Mouse (Mus musculus) liver, embryonic 15.5 days (tissue): ENCODE results near the gene Agap1. TPM values are rescaled to one million over a fixed set of nuclear protein-coding genes. Genes with fewer than 3 reads are reported as not detected.
A peak's percentile ranks its signal among the peaks of the same experiment; 100 is the strongest.

Experiments used
- ATAC-seq: fragments of 200-750 bp; cut with Nextera tagmentation; 2 replicates; pipeline ENCODE4 v1.8.0; 2017; ENCODE audit warnings: moderate number of reproducible peaks, mild to moderate bottlenecking, moderate library complexity; ENCODE audit not compliant: insufficient read depth
- H3K27ac ChIP-seq: fragments of 300-500 bp; sonication (generic); replicated peaks from 2 replicates; pipeline ENCODE4 v1.5.1; 2015; ENCODE audit warnings: mild to moderate bottlenecking, inconsistent platforms
- H3K27me3 ChIP-seq: fragments of 300-500 bp; sonication (generic); 2 replicates; pipeline ENCODE4 v1.6.1; 2015; ENCODE audit warnings: mild to moderate bottlenecking, inconsistent platforms
- H3K36me3 ChIP-seq: fragments of 300-500 bp; sonication (generic); replicated peaks from 2 replicates; pipeline ENCODE4 v1.6.1; 2015; ENCODE audit warnings: moderate library complexity, mild to moderate bottlenecking, inconsistent platforms
- H3K4me1 ChIP-seq: fragments of 300-500 bp; sonication (generic); replicated peaks from 2 replicates; pipeline ENCODE4 v1.6.1; 2015; ENCODE audit warnings: inconsistent platforms
- H3K4me2 ChIP-seq: fragments of 300-500 bp; sonication (generic); 2 replicates; pipeline ENCODE4 v1.6.1; 2015; ENCODE audit warnings: moderate library complexity, mild to moderate bottlenecking, inconsistent platforms
- H3K4me3 ChIP-seq: fragments of 300-500 bp; sonication (generic); replicated peaks from 2 replicates; pipeline ENCODE4 v1.5.1; 2015; ENCODE audit warnings: mild to moderate bottlenecking, inconsistent platforms
- H3K9ac ChIP-seq: fragments of 300-500 bp; sonication (generic); 2 replicates; pipeline ENCODE4 v1.6.1; 2015; ENCODE audit warnings: moderate library complexity, mild to moderate bottlenecking, inconsistent platforms
- H3K9me3 ChIP-seq: fragments of 300-500 bp; sonication (generic); replicated peaks from 2 replicates; pipeline ENCODE4 v1.6.1; 2016; ENCODE audit warnings: inconsistent platforms
- WGBS: fragments of 180-500 bp; shearing (Covaris S2); methylation state at CpG from one replicate; pipeline ENCODE4 v1.1.7; 2015; ENCODE audit warnings: mixed read lengths; ENCODE audit not compliant: insufficient replicate concordance; 5-methylcytosine and 5-hydroxymethylcytosine counted together
- polyA plus RNA-seq: library from polyadenylated mRNA; unstranded; fragments of >200 nt; fragmentation: Nextera tagmentation; extraction: Ambion mirVana; gene quantifications from 2 replicates; pipeline ENCODE4 v1.2.1, GENCODE M21; 2015

Agap1 gene
- polyA plus RNA-seq: 1.3 and 1.9 TPM in 2 replicates

DNA sequence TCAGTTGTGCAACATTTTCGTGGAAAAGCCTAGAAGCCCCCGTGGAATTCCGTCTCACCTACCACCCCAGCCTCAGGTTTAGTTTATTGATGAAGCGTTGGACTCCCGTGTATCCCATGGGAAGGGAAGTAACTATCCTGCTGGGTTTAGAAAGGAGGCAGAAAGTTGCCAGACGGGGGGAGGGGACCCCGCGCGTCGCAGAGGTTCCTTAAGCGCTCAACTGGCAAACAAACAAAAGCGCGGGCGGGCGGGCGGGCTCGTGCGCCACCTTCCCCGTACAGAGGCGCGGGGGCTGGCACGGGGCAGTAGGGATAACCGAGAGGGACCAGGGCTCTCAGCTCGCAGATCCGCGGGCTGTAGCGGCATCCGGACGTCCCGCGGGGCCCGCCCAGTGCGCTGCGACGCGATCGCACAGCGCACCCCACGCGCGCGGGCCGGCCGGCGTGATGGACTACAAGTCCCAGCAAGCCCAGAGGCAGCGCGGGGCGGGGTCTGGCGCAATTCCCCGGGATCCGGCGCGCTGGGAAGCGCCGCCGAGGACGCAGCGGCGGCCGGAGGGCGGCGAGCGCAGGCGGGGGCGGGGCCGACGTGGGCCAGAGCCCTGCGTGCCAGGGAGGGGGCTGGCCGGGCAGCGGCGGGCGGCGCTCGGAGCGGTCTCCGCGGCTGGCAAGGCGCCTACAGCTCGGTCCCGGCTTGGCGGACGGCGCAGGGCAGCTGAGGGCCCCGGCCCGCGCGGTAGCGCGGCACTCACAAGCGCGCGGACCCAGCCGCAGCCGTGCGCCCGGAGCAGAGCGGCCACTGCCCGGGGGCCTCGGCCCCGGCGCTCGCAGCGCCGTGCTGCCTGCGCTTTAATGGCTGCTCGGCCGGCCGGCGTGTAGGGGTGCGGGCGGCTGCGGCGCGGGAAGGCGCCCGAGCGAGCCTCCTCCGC, at the start of gene Agap1:
Gene Agap1 (plus strand): TSS at position 611 of the 928 bp plus-strand sequence.
- H3K9ac ChIP-seq: peak within 1 kb of the TSS; percentile 51
- no peaks in the 10 kb centered on the region for H3K9me3 ChIP-seq
- peak within 1 kb of the TSS; percentile 78 for H3K4me2 ChIP-seq
- peak; percentile 86 for ATAC-seq
- H3K4me3 ChIP-seq: peak within 1 kb of the TSS; percentile 64
- H3K4me1 ChIP-seq: peaks cover 19% of the 10 kb centered on the region
- no peak within 1 kb of the TSS for H3K27ac ChIP-seq
- peaks cover 52% of the 10 kb centered on the region for H3K27me3 ChIP-seq
- under 1% methylated on average over 113 of the region's 118 CpGs for WGBS
- no peaks in the 10 kb centered on the region for H3K36me3 ChIP-seq

DNA sequence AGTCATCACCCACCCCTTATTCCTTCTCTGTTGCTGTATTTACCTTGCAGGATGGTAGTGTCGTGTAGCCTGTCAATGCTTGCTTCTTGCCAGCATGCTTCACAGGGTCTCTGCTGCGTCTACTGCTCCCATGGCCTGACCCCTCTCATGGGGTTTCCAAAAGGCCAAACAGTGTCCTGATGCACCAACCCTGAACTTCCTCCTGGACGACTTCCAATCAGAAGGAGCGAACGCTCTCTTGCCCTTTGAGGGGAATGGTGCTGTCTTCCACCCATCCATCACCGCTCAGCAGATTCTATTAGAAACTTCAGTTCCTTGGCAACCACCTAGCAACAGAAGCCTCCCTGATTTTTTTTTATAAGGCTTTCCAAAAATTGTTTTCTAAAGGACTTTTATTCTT, 48.6 kb upstream of the Agap1 start:
- Histone ChIP-seq H3K27me3 (no peaks in the 10 kb centered on the region), H3K27ac (no peak overlapping the region), H3K4me3 (no peak overlapping the region), H3K4me1 (no peaks in the 10 kb centered on the region; the same call in 1 of the 2 replicates), H3K4me2 (no peak overlapping the region), H3K36me3 (no peaks in the 10 kb centered on the region), H3K9ac (no peak overlapping the region), H3K9me3 (no peaks in the 10 kb centered on the region)
- WGBS: 63% methylated on average over 6 of the region's 6 CpGs
- no peak for ATAC-seq

DNA sequence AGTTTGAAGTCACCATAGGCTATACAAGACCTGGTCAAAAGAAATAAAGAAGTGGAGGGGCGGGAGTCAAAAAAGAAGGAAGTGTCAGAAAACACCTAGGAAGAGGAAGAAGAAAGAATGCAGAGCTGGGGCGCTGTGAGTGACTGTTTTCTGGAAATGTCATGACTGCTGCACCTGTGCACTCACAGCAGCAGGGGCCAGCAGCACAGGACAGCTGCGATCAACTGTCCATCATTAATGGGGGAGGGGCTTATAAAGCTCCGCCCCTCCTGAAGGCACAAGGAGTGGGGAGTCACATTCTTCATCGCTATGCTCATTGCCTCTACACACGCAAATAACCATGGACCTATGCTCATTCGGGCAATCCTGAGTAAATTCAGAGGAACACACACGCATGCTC, 46.6 kb upstream of the Agap1 start:
- Histone ChIP-seq H3K9ac (no peak overlapping the region), H3K4me1 (no peaks in the 10 kb centered on the region; the same call in 1 of the 2 replicates), H3K9me3 (no peaks in the 10 kb centered on the region), H3K4me3 (no peak overlapping the region), H3K4me2 (no peak overlapping the region), H3K27me3 (no peaks in the 10 kb centered on the region), H3K36me3 (no peaks in the 10 kb centered on the region), H3K27ac (no peak overlapping the region)
- 63% methylated on average over 8 of the region's 8 CpGs for WGBS
- ATAC-seq: no peak

DNA sequence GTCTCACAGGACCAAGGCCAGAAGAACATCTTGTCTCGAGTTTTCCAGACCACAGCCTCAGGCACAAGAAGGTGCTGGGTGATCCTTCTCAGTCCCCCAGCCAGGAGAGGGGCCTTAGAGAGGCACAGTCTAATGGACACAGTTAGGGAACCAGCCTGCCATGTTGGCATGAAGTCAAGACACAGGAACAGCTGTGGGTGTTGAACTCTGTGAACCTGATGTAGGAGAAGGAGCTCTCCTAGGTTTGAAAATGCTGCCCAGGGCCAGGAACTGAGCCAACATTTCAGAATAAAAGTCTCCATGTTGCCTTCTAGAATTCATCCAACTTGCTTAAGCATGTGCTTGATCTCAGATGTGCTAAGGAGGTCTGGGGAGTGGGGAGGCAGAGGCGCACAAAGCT, 41.5 kb upstream of the Agap1 start:
- Histone ChIP-seq H3K9ac (no peak overlapping the region), H3K4me1 (no peaks in the 10 kb centered on the region), H3K27me3 (no peaks in the 10 kb centered on the region), H3K9me3 (no peaks in the 10 kb centered on the region), H3K36me3 (no peaks in the 10 kb centered on the region), H3K4me2 (no peak overlapping the region), H3K27ac (no peak overlapping the region), H3K4me3 (no peak overlapping the region)
- WGBS: 47% methylated on average over 2 of the region's 2 CpGs
- ATAC-seq: no peak

DNA sequence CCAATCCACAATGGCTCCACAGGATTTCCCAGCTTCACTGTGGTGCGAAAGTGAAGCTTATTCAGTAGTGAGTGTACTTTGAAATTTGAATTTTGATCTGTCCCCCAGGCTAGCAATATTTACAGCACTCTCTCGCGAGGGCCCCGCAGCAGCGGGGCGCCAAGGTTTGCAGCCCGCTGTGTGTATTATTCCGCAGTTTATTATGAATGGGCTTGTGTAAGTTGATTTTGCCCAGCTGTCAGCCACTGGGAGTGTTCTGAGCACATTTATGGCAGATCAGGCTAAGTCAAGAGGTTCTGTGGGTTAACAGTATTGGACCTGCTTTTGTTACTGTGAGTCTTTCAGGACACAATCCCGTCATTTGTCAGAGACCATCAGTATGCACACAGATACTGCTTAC, 40.0 kb upstream of the Agap1 start:
- WGBS: 75% methylated on average over 9 of the region's 9 CpGs
- Histone ChIP-seq H3K36me3 (no peaks in the 10 kb centered on the region), H3K4me2 (no peak overlapping the region), H3K27ac (no peak overlapping the region), H3K9ac (no peak overlapping the region), H3K9me3 (no peaks in the 10 kb centered on the region), H3K27me3 (no peaks in the 10 kb centered on the region), H3K4me1 (no peaks in the 10 kb centered on the region), H3K4me3 (no peak overlapping the region)
- ATAC-seq: no peak

DNA sequence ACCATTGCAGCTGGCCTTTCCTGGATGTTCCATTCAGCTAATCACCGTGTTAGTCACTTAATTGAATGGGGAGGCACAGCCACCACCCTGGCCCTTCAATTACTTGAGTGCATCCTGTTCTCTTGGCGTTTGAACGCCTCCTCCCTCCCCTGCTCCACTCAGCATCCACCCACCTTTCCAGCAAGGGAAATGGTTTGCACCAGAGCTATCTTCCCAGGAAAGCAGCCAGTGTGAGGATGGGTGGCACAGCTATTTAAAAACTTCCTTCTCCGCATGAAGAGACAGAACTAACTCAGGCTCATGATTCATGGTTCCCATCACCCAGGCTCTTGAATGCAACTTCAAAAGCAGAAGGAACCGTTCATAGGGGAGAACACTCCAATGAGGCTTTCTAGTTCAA, 37.7 kb upstream of the Agap1 start:
- Histone ChIP-seq H3K4me3 (no peak overlapping the region), H3K36me3 (no peaks in the 10 kb centered on the region), H3K4me2 (no peak overlapping the region), H3K27ac (no peak overlapping the region), H3K9me3 (no peaks in the 10 kb centered on the region), H3K9ac (no peak overlapping the region), H3K4me1 (no peaks in the 10 kb centered on the region), H3K27me3 (no peaks in the 10 kb centered on the region)
- ATAC-seq: no peak
- WGBS: 15% methylated on average over 5 of the region's 5 CpGs

DNA sequence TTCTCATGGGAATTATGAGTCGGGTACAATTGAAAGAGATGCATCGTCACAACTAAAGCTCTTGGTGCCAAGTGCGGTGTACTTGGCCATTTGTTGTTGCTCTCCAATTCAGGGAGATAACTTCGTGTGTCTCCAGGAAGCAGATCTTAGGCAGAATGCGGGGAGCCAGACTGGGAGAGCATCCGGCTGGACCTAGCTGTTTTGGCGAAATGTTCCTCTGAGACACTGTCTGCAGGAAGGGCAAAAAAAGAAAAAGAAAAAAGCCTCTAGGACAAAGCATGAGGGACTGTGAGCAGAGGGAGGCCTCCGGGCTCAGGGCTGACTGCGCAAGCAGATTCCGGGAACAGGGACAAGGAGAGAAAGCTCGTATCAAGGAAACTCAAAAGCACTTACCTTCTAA, 34.0 kb upstream of the Agap1 start:
- Histone ChIP-seq H3K9me3 (no peaks in the 10 kb centered on the region), H3K4me2 (no peak overlapping the region), H3K9ac (no peak overlapping the region), H3K4me1 (no peaks in the 10 kb centered on the region), H3K27ac (no peak overlapping the region), H3K27me3 (no peaks in the 10 kb centered on the region), H3K4me3 (no peak overlapping the region), H3K36me3 (no peaks in the 10 kb centered on the region)
- no peak for ATAC-seq
- WGBS: 68% methylated on average over 11 of the region's 11 CpGs

DNA sequence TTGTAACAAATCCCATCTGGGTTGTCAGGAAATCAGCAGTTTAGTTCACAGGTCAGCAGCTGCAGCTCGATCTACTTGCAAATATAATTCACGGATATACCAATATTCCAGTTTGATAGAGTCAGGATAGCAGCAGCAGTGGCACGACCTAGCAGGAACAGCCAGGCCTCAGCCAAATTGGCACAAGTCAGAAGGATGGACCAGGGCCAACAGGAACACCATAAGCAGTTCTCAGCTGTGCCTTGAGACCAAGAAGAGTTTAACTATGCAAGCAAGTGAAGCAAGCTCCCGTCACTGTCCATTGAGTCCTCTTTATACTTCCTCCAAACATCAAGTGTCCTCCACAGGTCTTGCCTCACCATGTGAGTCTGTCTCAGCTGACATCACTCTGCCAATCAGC, 33.2 kb upstream of the Agap1 start:
- Histone ChIP-seq H3K4me3 (no peak overlapping the region), H3K9me3 (no peaks in the 10 kb centered on the region), H3K4me1 (no peaks in the 10 kb centered on the region), H3K36me3 (no peaks in the 10 kb centered on the region), H3K9ac (no peak overlapping the region), H3K27me3 (no peaks in the 10 kb centered on the region), H3K27ac (no peak overlapping the region), H3K4me2 (no peak overlapping the region)
- ATAC-seq: no peak
- 64% methylated on average over 4 of the region's 4 CpGs for WGBS

DNA sequence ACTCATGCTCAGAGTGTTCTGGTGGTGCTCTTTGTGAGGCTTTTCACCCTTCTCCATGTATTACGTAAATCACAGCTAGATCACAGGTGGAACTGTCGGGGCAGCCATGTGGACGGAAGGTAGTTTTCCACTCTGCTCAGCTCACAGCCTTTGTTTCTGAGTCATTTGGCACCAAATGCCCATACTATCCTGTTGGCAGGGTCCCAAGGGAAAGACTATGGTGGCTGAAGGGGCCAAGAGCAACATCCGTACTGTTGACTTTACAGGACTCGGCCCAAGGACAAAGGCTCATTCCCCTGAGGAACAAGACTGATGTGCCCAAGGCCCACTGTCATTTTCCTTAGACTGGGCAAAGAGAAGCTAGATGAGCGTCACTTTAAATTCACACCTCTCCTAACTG, 30.0 kb upstream of the Agap1 start:
- H3K27me3 ChIP-seq: no peaks in the 10 kb centered on the region
- H3K27ac ChIP-seq: no peak overlapping the region
- no peaks in the 10 kb centered on the region for H3K36me3 ChIP-seq
- H3K4me2 ChIP-seq: no peak overlapping the region
- no peaks in the 10 kb centered on the region for H3K4me1 ChIP-seq
- no peak overlapping the region for H3K9ac ChIP-seq
- ATAC-seq: no peak
- 72% methylated on average over 6 of the region's 6 CpGs for WGBS
- H3K9me3 ChIP-seq: no peaks in the 10 kb centered on the region
- H3K4me3 ChIP-seq: no peak overlapping the region

DNA sequence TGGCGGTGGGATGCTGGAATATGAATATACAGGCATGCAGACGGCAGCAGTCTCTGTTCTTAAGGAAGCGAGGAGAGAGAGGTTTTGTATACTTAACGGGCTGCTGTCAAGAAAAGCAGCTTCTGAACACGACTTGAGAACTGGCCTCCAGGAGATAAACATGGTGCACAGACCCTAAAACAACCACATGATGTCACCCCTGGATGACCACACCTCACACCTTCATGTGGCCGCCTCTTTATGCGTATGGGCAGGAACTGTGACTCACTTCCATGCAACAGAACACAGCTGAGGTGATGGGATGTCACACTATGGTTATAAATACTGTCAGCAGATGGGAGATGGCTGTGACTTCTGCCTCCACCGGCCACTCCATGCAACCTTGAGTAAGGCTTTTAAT, 28.5 kb upstream of the Agap1 start:
- Histone ChIP-seq H3K4me1 (no peaks in the 10 kb centered on the region), H3K36me3 (no peaks in the 10 kb centered on the region), H3K4me2 (no peak overlapping the region), H3K27ac (no peak overlapping the region), H3K4me3 (no peak overlapping the region), H3K27me3 (no peaks in the 10 kb centered on the region), H3K9me3 (no peaks in the 10 kb centered on the region), H3K9ac (no peak overlapping the region)
- WGBS: 51% methylated on average over 8 of the region's 8 CpGs
- no peak for ATAC-seq

DNA sequence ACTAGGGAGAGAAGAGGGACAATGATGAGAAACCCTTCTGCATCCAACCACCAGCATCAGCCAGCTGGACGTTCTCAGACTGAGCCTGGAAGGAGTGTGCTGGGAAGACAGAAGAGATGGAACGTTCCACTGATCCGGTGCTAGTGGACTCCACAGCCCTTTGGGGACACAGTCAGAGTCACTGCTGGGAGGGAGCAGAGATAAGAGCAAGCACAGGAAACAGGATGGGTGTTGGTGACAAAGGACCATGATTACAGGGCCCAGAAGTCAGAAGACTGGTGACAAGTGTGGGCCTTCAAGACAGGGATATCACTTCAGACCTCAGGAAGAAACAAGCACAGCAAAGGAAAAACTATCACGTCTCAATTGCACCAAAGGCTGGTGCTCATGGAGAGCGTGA, 25.9 kb upstream of the Agap1 start:
- Histone ChIP-seq H3K4me2 (no peak overlapping the region), H3K36me3 (no peaks in the 10 kb centered on the region), H3K27me3 (no peaks in the 10 kb centered on the region), H3K4me3 (no peak overlapping the region), H3K27ac (no peak overlapping the region), H3K9me3 (no peaks in the 10 kb centered on the region), H3K9ac (no peak overlapping the region), H3K4me1 (no peaks in the 10 kb centered on the region)
- no peak for ATAC-seq
- WGBS: 25% methylated on average over 5 of the region's 5 CpGs
